Mouse (Mus musculus): ENCODE measurements at regions not wholly inside any gene's neighbourhood (a gene's known extent, or its start where the extent isn't known, plus 50 kb on each side); places are given as distances from the start of the nearest gene placed in this dataset.
"Not testable (repeated sequence)": the region's sequence is repeated elsewhere in the genome, so short reads cannot be mapped to it uniquely, and the experiment has no call there.

GRCm38 (mm10) chr13:31050160-31050788, 76.3 kb downstream of the Gm5447 start:
- H3K4me3 ChIP-seq, result no peak overlapping the region
- no peaks in the 10 kb centered on the region for H3K36me3 ChIP-seq
- H3K9me3 ChIP-seq (replicated peaks), result no peaks in the 10 kb centered on the region
- ATAC-seq, result no peak
- no peak overlapping the region for H3K27ac ChIP-seq
- H3K27me3 ChIP-seq (replicated peaks), result no peaks in the 10 kb centered on the region
- H3K4me1 ChIP-seq, result no peaks in the 10 kb centered on the region
- 70% methylated on average over 11 of the region's 11 CpGs for WGBS (ENCODE audit: insufficient replicate concordance)
- no peak overlapping the region for H3K9ac ChIP-seq
- H3K4me2 ChIP-seq, result no peak overlapping the region

- not testable (repeated sequence) for H3K36me3 ChIP-seq; H3K27me3 ChIP-seq (replicated peaks); H3K4me2 ChIP-seq; H3K9ac ChIP-seq; ATAC-seq; H3K9me3 ChIP-seq (replicated peaks); H3K4me3 ChIP-seq; H3K4me1 ChIP-seq; H3K27ac ChIP-seq
- WGBS (ENCODE audit: insufficient replicate concordance), result 77% methylated on average over 2 of the region's 6 CpGs
These were observed 77.6 kb downstream of the Gm5447 start for GRCm38 (mm10) chr13:31051586-31051985.

GRCm38 (mm10) chr13:31054356-31054755, 80.4 kb downstream of the Gm5447 start:
- Histone ChIP-seq H3K27me3 (replicated peaks) (no peaks in the 10 kb centered on the region), H3K36me3 (no peaks in the 10 kb centered on the region), H3K27ac (no peak overlapping the region), H3K4me1 (no peaks in the 10 kb centered on the region), H3K4me2 (no peak overlapping the region), H3K9ac (no peak overlapping the region), H3K4me3 (no peak overlapping the region), H3K9me3 (replicated peaks) (no peaks in the 10 kb centered on the region)
- ATAC-seq, result no peak
- WGBS (ENCODE audit: insufficient replicate concordance), result 81% methylated on average over 8 of the region's 8 CpGs

GRCm38 (mm10) chr13:31055376-31056083, 81.5 kb downstream of the Gm5447 start:
- 59% methylated on average over 5 of the region's 5 CpGs for WGBS (ENCODE audit: insufficient replicate concordance)
- no peak overlapping the region for H3K27ac ChIP-seq
- no peak overlapping the region for H3K4me3 ChIP-seq

GRCm38 (mm10) chr13:31056154-31056871, 82.3 kb downstream of the Gm5447 start:
- no peaks in the 10 kb centered on the region for H3K9me3 ChIP-seq (replicated peaks)
- no peak overlapping the region for H3K4me3 ChIP-seq
- H3K27ac ChIP-seq, result no peak overlapping the region
- no peaks in the 10 kb centered on the region for H3K27me3 ChIP-seq (replicated peaks)
- no peak overlapping the region for H3K4me2 ChIP-seq
- no peak for ATAC-seq
- no peaks in the 10 kb centered on the region for H3K4me1 ChIP-seq
- no peaks in the 10 kb centered on the region for H3K36me3 ChIP-seq
- no peak overlapping the region for H3K9ac ChIP-seq
- 69% methylated on average over 12 of the region's 12 CpGs for WGBS (ENCODE audit: insufficient replicate concordance)

More at GRCm38 (mm10) chr13:31055376-31056083, 81.5 kb downstream of the Gm5447 start:
- ATAC-seq, result no peak
- Histone ChIP-seq H3K9me3 (replicated peaks) (no peaks in the 10 kb centered on the region), H3K9ac (no peak overlapping the region), H3K36me3 (no peaks in the 10 kb centered on the region), H3K27me3 (replicated peaks) (no peaks in the 10 kb centered on the region), H3K4me1 (no peaks in the 10 kb centered on the region), H3K4me2 (no peak overlapping the region)

GRCm38 (mm10) chr13:31060916-31061431, 87.0 kb downstream of the Gm5447 start:
- Histone ChIP-seq H3K4me1 (no peaks in the 10 kb centered on the region), H3K36me3 (no peaks in the 10 kb centered on the region), H3K9ac (no peak overlapping the region), H3K27ac (no peak overlapping the region), H3K4me2 (no peak overlapping the region), H3K4me3 (no peak overlapping the region), H3K27me3 (replicated peaks) (no peaks in the 10 kb centered on the region), H3K9me3 (replicated peaks) (no peaks in the 10 kb centered on the region)
- WGBS (ENCODE audit: insufficient replicate concordance), result 54% methylated on average over 6 of the region's 6 CpGs
- no peak for ATAC-seq

GRCm38 (mm10) chr13:31068343-31068742, 94.3 kb downstream of the Gm5447 start:
- no peaks in the 10 kb centered on the region for H3K9me3 ChIP-seq (replicated peaks)
- H3K4me2 ChIP-seq, result no peak overlapping the region
- H3K36me3 ChIP-seq, result no peaks in the 10 kb centered on the region
- ATAC-seq, result no peak
- no peak overlapping the region for H3K27ac ChIP-seq
- no peak overlapping the region for H3K4me3 ChIP-seq
- no peaks in the 10 kb centered on the region for H3K27me3 ChIP-seq (replicated peaks)
- no peaks in the 10 kb centered on the region for H3K4me1 ChIP-seq
- H3K9ac ChIP-seq, result no peak overlapping the region
- WGBS (ENCODE audit: insufficient replicate concordance), result 57% methylated on average over 2 of the region's 2 CpGs

GRCm38 (mm10) chr13:31076541-31076940, 102.5 kb downstream of the Gm5447 start:
- Histone ChIP-seq H3K4me3 (no peak overlapping the region), H3K36me3 (no peaks in the 10 kb centered on the region), H3K9me3 (replicated peaks) (no peaks in the 10 kb centered on the region), H3K4me2 (no peak overlapping the region), H3K27me3 (replicated peaks) (peaks cover 14% of the 10 kb centered on the region), H3K27ac (no peak overlapping the region), H3K4me1 (no peaks in the 10 kb centered on the region), H3K9ac (no peak overlapping the region)
- no peak for ATAC-seq
- 41% methylated on average over 5 of the region's 5 CpGs for WGBS (ENCODE audit: insufficient replicate concordance)

- Histone ChIP-seq H3K4me1 (no peaks in the 10 kb centered on the region), H3K27me3 (replicated peaks) (peaks cover 14% of the 10 kb centered on the region), H3K4me3 (no peak overlapping the region), H3K36me3 (no peaks in the 10 kb centered on the region), H3K9me3 (replicated peaks) (no peaks in the 10 kb centered on the region), H3K4me2 (no peak overlapping the region), H3K9ac (no peak overlapping the region), H3K27ac (no peak overlapping the region)
- WGBS (ENCODE audit: insufficient replicate concordance), result 62% methylated on average over 3 of the region's 3 CpGs
- no peak for ATAC-seq
These were observed 104.7 kb downstream of the Gm5447 start for GRCm38 (mm10) chr13:31078751-31079150.

- Histone ChIP-seq H3K9me3 (replicated peaks) (no peaks in the 10 kb centered on the region), H3K36me3 (no peaks in the 10 kb centered on the region), H3K4me3 (no peak overlapping the region), H3K9ac (no peak overlapping the region), H3K4me2 (no peak overlapping the region), H3K4me1 (no peaks in the 10 kb centered on the region), H3K27me3 (replicated peaks) (peaks cover 18% of the 10 kb centered on the region), H3K27ac (no peak overlapping the region)
- no peak for ATAC-seq
- 26% methylated on average over 4 of the region's 4 CpGs for WGBS (ENCODE audit: insufficient replicate concordance)
These were observed 106.2 kb downstream of the Gm5447 start for GRCm38 (mm10) chr13:31080215-31080614.

GRCm38 (mm10) chr13:31082448-31083140, 108.6 kb downstream of the Gm5447 start:
- ATAC-seq, result no peak

GRCm38 (mm10) chr13:31101051-31101450, 127.0 kb downstream of the Gm5447 start:
- no peaks in the 10 kb centered on the region for H3K9me3 ChIP-seq (replicated peaks)
- no peak overlapping the region for H3K9ac ChIP-seq
- WGBS (ENCODE audit: insufficient replicate concordance), result 43% methylated on average over 2 of the region's 2 CpGs
- no peak overlapping the region for H3K27ac ChIP-seq
- H3K4me1 ChIP-seq, result no peaks in the 10 kb centered on the region
- no peaks in the 10 kb centered on the region for H3K27me3 ChIP-seq (replicated peaks)
- H3K4me2 ChIP-seq, result no peak overlapping the region
- H3K4me3 ChIP-seq, result no peak overlapping the region
- H3K36me3 ChIP-seq, result no peaks in the 10 kb centered on the region
- ATAC-seq, result no peak

More at GRCm38 (mm10) chr13:31082448-31083140, 108.6 kb downstream of the Gm5447 start:
- H3K9ac ChIP-seq, result no peak overlapping the region
- no peak overlapping the region for H3K4me3 ChIP-seq
- H3K27ac ChIP-seq, result no peak overlapping the region
- no peaks in the 10 kb centered on the region for H3K36me3 ChIP-seq
- H3K9me3 ChIP-seq (replicated peaks), result no peaks in the 10 kb centered on the region
- no peaks in the 10 kb centered on the region for H3K4me1 ChIP-seq
- H3K27me3 ChIP-seq (replicated peaks), result peaks cover 18% of the 10 kb centered on the region
- WGBS (ENCODE audit: insufficient replicate concordance), result 28% methylated on average over 13 of the region's 13 CpGs
- no peak overlapping the region for H3K4me2 ChIP-seq
